Mouse (Mus musculus): ENCODE results near the gene Plekhd1. TPM values are rescaled to one million over a fixed set of nuclear protein-coding genes. Genes with fewer than 3 reads are reported as not detected.

Plekhd1 gene
- total and polyA plus RNA-seq, 3 experiments, result 0.08 to 0.34 TPM; not detected in 1

- in situ Hi-C loops (cut with MboI; ENCODE audit: low pct_ligation_motif_present, low pct_unique_long_range_greater_than_20kb, low sequenced_read_pairs), result no loop called here
- Histone ChIP-seq H3K9ac (ENCODE audit: insufficient read depth, low read depth) (no peak overlapping the region), H3K27me3 (replicated peaks) (peaks cover 22% of the 10 kb centered on the region), H3K4me1 (ENCODE audit: control insufficient read depth in 1 of 2, insufficient read depth in 2 of 2) (no peaks in the 10 kb centered on the region), H3K79me2 (replicated peaks; ENCODE audit: control insufficient read depth, extremely low read depth, insufficient read depth, poor library complexity, severe bottlenecking) (no peaks in the 10 kb centered on the region), H3K4me3 (replicated peaks in 1 of 3; ENCODE audit: low read depth in 2 of 3, low read length in 2 of 3, poor library complexity in 1 of 3) (no peak overlapping the region), H3K9me3 (replicated peaks; ENCODE audit: low read length) (no peaks in the 10 kb centered on the region), H3K27ac (ENCODE audit: insufficient read depth, low read depth) (no peak overlapping the region), H3K4me2 (ENCODE audit: insufficient read depth, low read depth, poor library complexity, severe bottlenecking) (no peak overlapping the region), H3K36me3 (replicated peaks in 1 of 2; ENCODE audit: control insufficient read depth in 1 of 2, insufficient read depth in 1 of 2, low read length in 1 of 2) (no peaks in the 10 kb centered on the region)
- no peak for DNase-seq (ENCODE audit: extremely low read depth)
- TF ChIP-seq NELFE (IDR thresholded peaks at IDR 0.05; ENCODE audit: low read depth, low read length), result no peak
- TF ChIP-seq RCOR1 (conservative IDR thresholded peaks at IDR 0.05; ENCODE audit: low read depth, low read length), result no peak
- no peak for TF ChIP-seq SIN3A (IDR thresholded peaks at IDR 0.05; ENCODE audit: low read length)
- TF ChIP-seq TCF12 (IDR thresholded peaks at IDR 0.05; ENCODE audit: low read depth, low read length), result no peak
- TF ChIP-seq ELF1 (IDR thresholded peaks at IDR 0.05; ENCODE audit: low read depth, low read length), result no peak
- no peak for TF ChIP-seq BHLHE40 (IDR thresholded peaks at IDR 0.05; ENCODE audit: low read depth, low read length)
- no peak for TF ChIP-seq SMC3 (IDR thresholded peaks at IDR 0.05; ENCODE audit: low read depth, low read length)
- TF ChIP-seq ETS1 (conservative IDR thresholded peaks at IDR 0.05; ENCODE audit: low read depth, low read length), result no peak
- TF ChIP-seq CHD1 (IDR thresholded peaks at IDR 0.05; ENCODE audit: low read depth, low read length), result no peak
- TF ChIP-seq EP300 (IDR thresholded peaks at IDR 0.05; ENCODE audit: low read length), result no peak
- TF ChIP-seq USF2 (conservative IDR thresholded peaks at IDR 0.05; ENCODE audit: low read depth, low read length), result no peak
- TF ChIP-seq JUND (conservative IDR thresholded peaks at IDR 0.05; ENCODE audit: low read depth, low read length), result no peak
- no peak for TF ChIP-seq CHD2 (IDR thresholded peaks at IDR 0.05; ENCODE audit: low read length)
- dilution Hi-C loops (cut with MboI; ENCODE audit: extremely low pct_ligation_motif_present, extremely low pct_unique_long_range_greater_than_20kb, low sequenced_read_pairs), result no loop called here
Measured at GRCm38 (mm10) chr12:80693700-80694099, 1.3 kb downstream of the Plekhd1 start.

DNA sequence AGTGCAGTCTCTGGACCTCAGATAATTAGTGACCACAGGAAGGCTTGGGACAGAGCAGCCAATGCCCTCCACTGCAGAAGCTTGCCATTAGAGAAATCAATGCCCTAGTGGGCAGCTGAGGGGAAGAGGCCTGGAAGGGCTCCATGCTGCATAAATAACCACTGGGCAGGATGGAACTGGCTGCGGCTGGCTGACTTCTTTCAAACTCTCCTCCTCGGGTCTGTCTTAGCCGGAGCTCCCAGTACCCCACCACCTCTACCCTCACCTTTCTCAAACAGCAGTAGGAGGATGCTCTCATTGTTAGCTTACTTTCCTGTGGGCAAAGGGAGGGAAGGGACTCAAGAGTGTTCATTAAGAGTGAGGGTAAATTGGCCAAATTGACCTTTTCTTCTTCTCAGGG, 2.6 kb downstream of the Plekhd1 start:
- TF ChIP-seq ELF1 (IDR thresholded peaks at IDR 0.05; ENCODE audit: low read depth, low read length) (no peak), ZMIZ1 (IDR thresholded peaks at IDR 0.05; ENCODE audit: low read depth, low read length) (no peak), TCF12 (IDR thresholded peaks at IDR 0.05; ENCODE audit: low read depth, low read length) (no peak), USF1 (IDR thresholded peaks at IDR 0.05; ENCODE audit: low read depth, low read length) (no peak), POLR2A (IDR thresholded peaks at IDR 0.05; ENCODE audit: low read depth, low read length) (no peak), EP300 (IDR thresholded peaks at IDR 0.05; ENCODE audit: low read length) (no peak), NRF1 (IDR thresholded peaks at IDR 0.05; ENCODE audit: low read depth, low read length) (no peak), NELFE (IDR thresholded peaks at IDR 0.05; ENCODE audit: low read depth, low read length) (no peak)
- H3K4me2 ChIP-seq (ENCODE audit: insufficient read depth, low read depth, poor library complexity, severe bottlenecking), result no peak overlapping the region
- H3K79me2 ChIP-seq (replicated peaks; ENCODE audit: control insufficient read depth, extremely low read depth, insufficient read depth, poor library complexity, severe bottlenecking), result no peaks in the 10 kb centered on the region
- H3K9me3 ChIP-seq (replicated peaks; ENCODE audit: low read length), result no peaks in the 10 kb centered on the region
- H3K36me3 ChIP-seq (replicated peaks in 1 of 2; ENCODE audit: control insufficient read depth in 1 of 2, insufficient read depth in 1 of 2, low read length in 1 of 2), result no peaks in the 10 kb centered on the region
- H3K4me3 ChIP-seq (replicated peaks in 1 of 3; ENCODE audit: low read depth in 2 of 3, low read length in 2 of 3, poor library complexity in 1 of 3), result no peak overlapping the region
- H3K27me3 ChIP-seq (replicated peaks), result peaks cover 26% of the 10 kb centered on the region
- no peaks in the 10 kb centered on the region for H3K4me1 ChIP-seq (ENCODE audit: control insufficient read depth in 1 of 2, insufficient read depth in 2 of 2)
- H3K9ac ChIP-seq (ENCODE audit: insufficient read depth, low read depth), result no peak overlapping the region
- in situ Hi-C loops (cut with MboI; ENCODE audit: low pct_ligation_motif_present, low pct_unique_long_range_greater_than_20kb, low sequenced_read_pairs), result no loop called here
- dilution Hi-C loops (cut with MboI; ENCODE audit: extremely low pct_ligation_motif_present, extremely low pct_unique_long_range_greater_than_20kb, low sequenced_read_pairs), result no loop called here
- no peak for DNase-seq (ENCODE audit: extremely low read depth)
- no peak overlapping the region for H3K27ac ChIP-seq (ENCODE audit: insufficient read depth, low read depth)

Data from CH12.LX (cell line).